Mouse (Mus musculus) liver, postnatal 0 days (tissue): ENCODE data around the gene Rspo4.

Experiments used
- CTCF ChIP-seq: sonication (generic); IDR thresholded peaks from 2 replicates; pipeline ENCODE4 v1.5.1; 2016; ENCODE audit warnings: antibody characterized with exemption, low read depth
- EP300 ChIP-seq: IDR thresholded peaks from 2 replicates; pipeline ENCODE4 v1.6.1; 2016; ENCODE audit warnings: antibody characterized with exemption, low read depth, mild to moderate bottlenecking

- TF ChIP-seq EP300 (no peak), CTCF (peak; percentile 69)
Observed at GRCm38 (mm10) chr2:151866487-151866886, 23.8 kb downstream of the Rspo4 start.
